Mouse (Mus musculus) cerebellum, adult 2 months (tissue): Measurements from ENCODE around the gene Trim16.

Experiments used
- CTCF ChIP-seq: fragments of 200-500 bp; IDR thresholded peaks from 2 replicates; pipeline ENCODE4 v1.5.1; 2011; ENCODE audit warnings: low read depth, mild to moderate bottlenecking, control low read depth, low read length, moderate library complexity, borderline replicate concordance; ENCODE audit not compliant: insufficient read depth
- POLR2A ChIP-seq: fragments of 200-500 bp; IDR thresholded peaks from 2 replicates; pipeline ENCODE4 v1.6.1; 2011; ENCODE audit warnings: low read length, control low read depth, borderline replicate concordance; ENCODE audit not compliant: insufficient read depth

DNA sequence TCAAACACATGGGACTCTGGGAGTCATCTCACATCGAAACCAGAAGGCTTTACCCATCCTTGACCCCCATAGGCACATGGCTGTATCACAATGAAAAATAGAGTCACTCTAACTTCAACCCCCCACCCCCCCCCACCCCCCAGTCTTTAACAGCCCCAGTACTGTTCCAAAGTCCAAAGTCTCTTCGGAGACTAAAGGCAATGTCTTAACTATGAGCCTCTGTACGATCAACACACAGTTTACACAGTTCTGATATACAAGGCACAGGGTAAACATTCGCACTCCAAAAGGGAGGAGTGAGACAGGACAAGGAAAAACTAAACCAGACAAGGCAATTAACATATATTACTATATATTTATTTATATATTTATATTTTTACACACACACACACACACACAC lies 7.1 kb downstream of the Trim16 start:
- TF ChIP-seq POLR2A, result no peak
- TF ChIP-seq CTCF, result no peak
